Mouse (Mus musculus) ovary, postnatal 10 days (tissue): Measurements from ENCODE around the gene Slc24a1.
"Not testable (repeated sequence)": the region's sequence is repeated elsewhere in the genome, so short reads cannot be mapped to it uniquely, and the experiment has no call there.

Experiments used
- DNase-seq: peaks from one replicate; pipeline ENCODE4 v3.0.0; 2022; ENCODE audit warnings: low spot score

The Slc24a1 gene

DNA sequence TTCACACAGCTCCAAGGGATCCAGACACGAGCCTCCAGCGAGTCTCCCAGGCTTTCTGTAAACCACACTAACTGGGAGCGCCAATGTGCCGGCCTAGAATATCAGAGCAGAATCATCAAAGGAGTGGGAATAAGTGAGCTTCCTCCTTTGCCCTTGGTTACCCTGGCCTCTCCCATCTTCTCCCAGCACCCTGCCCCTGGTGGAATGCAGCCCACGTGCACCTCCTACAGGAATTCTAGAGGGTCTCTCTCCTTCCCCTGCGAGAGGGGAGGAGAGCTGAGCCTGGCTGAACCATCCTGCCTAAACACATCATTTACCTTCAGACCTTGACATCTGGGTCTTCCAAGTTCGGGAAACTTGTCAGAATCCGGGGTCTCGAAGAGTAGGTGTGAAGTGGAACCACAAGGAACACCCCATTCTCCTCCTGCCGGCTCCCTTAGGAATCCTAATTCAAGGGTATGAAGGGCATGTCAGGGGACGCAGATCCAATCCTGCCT is at the start of gene Slc24a1:
TSS of gene Slc24a1 (minus strand) at position 447 of the 497 bp plus-strand sequence.
- DNase-seq = no peak

DNA sequence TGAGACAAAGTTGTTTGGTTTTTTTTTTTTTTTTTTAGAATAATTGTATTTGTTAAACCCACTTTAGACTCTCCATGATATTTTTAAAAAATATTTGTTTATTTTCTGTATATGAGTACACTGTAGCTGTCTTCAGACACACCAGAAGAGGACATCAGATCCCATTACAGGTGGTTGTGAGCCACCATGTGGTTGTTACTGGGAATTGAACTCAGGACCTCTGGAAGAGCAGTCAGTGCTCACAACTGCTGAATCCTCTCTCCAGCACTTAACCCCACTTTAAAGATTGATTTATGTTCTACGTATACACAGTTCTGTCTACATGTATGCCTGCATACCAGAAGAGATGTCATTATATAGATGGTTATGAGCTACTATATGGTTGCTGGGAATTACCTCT is 44.1 kb upstream of the Slc24a1 start:
- DNase-seq = not testable (repeated sequence)

- DNase-seq = no peak
Measured at GRCm38 (mm10) chr9:64990291-64990690, 38.9 kb upstream of the Slc24a1 start.

- DNase-seq = no peak
Measured at GRCm38 (mm10) chr9:64988443-64988842, 37.0 kb upstream of the Slc24a1 start.

- no peak for DNase-seq
Measured at GRCm38 (mm10) chr9:64987651-64988050, 36.2 kb upstream of the Slc24a1 start.

- no peak for DNase-seq
Measured at GRCm38 (mm10) chr9:64985807-64986206, 34.4 kb upstream of the Slc24a1 start.

- no peak for DNase-seq
Measured at GRCm38 (mm10) chr9:64985037-64985794, 33.8 kb upstream of the Slc24a1 start.

DNA sequence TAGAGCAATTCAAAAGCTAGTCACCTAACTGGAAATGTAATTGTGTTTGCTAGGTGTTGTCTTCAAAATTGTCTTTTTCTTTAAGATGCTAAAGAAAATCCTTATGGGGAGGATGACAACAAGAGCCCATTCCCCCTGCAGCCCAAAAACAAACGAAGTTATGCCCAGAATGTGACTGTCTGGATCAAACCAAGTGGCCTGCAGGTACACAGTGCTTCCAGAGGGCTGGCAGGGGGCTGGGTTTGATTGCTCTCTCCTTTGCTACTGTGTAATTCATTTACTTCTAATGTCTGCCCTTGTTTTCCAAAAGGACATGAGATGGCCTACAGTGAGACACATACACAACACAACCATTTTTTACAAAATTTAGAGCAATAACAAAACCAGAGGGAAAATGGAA is 30.5 kb upstream of the Slc24a1 start:
- DNase-seq = no peak

- no peak for DNase-seq
Measured at GRCm38 (mm10) chr9:64980548-64980947, 29.1 kb upstream of the Slc24a1 start.

- DNase-seq = no peak
Measured at GRCm38 (mm10) chr9:64960978-64961320, 9.5 kb upstream of the Slc24a1 start.

- DNase-seq = peak; percentile 98
Measured at GRCm38 (mm10) chr9:64960117-64960977, 8.9 kb upstream of the Slc24a1 start, which contains the start of gene Ints14. Gene Ints14, plus strand, starts transcription at chr9:64960905.

DNA sequence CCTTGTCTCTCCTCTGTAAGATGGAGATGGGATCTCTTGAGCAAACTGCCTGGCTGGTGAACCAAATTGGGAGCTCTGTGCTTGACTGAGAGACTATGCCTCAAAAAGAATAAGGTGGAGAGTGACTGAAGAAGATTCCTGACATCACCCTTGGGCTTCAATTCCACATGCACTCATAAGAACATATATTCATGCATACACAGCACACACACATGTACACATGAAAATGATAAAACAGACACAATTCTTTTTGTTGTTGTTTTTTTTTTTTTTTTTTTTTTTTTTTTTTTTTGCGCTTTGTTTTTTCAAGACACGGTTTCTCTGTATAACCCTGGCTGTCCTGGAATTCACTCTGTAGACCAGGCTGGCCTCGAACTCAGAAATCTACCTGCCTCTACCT is 5.9 kb upstream of the Slc24a1 start:
- no peak for DNase-seq

GRCm38 (mm10) chr9:64956337-64956736 is 4.9 kb upstream of the Slc24a1 start:
- no peak for DNase-seq

DNA sequence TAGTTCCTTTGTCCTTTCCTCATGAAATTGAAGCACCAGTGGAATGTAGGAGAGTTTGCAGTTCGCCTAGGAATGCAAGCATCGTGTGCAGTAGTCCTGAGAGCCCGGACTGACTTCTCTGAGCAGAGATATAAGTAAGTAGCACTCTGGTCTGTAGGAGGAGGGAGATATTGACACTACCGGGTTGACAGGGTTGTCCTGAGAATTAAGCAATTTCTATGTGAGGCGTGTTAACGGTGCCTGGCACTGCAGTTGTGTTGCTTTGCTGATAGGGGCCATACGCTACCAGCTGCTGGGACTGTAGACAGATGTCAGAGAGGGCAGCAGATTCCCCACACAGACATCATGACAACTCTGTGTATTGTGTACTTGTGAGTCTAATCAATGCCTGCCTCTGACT is 1.8 kb upstream of the Slc24a1 start:
- DNase-seq = no peak

DNA sequence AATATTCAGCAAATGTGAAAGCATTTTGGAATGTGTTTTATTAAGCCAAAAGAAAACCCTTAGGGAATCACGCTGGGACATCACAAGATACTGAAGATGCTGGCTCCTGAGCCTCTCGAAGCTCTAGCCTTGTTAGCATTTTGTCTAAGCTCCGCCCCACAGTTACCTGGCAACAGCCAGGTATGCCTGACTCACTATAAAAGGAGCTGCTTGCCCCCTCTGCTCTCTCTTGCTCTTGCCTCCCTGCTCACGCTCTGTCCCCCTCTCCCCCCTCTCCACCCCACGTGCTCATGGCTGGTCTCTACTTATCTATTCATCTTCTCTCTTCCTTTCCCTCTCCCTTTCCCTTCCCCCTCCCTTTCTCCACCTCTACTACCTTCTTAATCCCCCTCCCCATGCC is 648 bp upstream of the Slc24a1 start:
- no peak for DNase-seq

DNA sequence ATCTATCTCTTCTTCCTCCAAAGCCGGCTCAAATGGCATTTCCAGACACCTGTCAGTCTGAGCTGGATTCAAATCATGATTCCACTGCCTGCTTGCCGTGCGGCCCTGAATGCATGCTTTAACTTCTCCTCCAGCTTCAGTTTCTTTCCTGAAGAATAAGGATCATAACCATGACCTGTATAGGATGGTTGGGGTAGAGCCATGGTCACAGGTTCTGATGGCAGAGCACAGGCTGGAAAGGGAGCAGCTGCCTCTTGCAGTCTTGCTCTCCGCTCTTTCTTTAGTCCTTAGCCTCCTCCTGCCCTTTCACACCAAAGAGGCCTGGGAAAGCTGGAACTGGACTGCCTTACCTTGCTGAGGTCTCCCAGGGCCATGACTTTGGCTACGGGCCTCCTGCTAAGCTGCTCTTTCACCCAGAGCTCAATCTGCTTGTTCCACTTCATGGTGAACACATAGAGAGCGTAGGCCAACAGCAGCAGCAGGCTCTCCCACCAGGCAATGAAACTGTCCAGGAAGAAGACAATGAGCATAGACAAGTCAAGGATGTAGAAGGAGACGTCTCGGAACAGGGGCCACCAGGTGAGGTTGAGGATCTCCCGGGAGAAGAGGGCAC is 3.8 kb downstream of the Slc24a1 start:
- DNase-seq = no peak

- DNase-seq = no peak
Measured at GRCm38 (mm10) chr9:64943997-64944396, 7.4 kb downstream of the Slc24a1 start.

DNA sequence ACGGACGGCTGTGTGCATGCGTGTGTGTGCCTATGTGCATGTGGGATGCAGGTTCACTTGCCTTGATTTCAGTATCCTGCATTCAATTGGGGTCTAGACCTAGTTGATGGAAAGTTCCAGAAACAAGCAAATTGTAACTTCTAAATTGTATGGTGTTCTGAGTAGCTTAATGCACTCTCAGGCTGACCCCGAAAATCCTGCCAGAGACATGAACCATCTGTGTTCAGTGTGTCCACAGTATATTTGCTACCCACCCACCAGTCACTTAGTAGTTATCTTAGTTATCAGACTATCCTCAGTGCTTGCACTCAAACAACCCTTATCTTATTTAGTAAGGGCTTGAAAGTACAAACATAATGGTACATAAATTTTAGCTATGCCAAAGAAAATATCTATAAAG is 9.8 kb downstream of the Slc24a1 start:
- no peak for DNase-seq

DNA sequence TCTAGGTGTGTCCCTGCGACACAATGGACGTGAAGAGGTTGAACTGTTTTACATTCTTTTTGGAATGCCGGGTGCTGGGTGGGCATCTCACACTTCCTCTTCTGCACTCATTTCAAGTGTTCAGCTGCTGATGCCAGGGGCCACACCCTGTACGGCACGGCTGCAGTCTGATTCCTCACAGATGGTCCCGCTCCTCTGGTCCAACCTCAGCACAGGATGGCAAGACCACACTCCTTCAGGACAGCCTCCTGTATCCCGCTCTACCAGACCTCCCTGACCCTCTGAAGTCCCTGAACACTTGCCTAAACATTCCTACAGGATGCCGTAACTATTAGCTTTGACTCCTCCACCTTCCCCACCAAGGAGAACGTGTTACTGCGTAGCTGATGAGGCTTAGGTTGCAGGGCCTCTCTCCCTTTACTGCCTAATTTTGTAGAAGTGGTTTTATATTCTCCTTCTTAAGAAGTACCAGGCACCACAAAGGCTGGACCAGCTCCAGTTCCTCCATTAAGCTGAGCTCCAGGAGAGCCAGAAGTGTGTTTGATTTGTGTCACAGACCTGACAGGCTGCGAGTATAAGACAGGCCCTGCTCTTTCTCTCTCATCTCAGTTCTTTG is 10.6 kb downstream of the Slc24a1 start:
- DNase-seq = no peak

- DNase-seq = no peak
Measured at GRCm38 (mm10) chr9:64939790-64940189, 11.6 kb downstream of the Slc24a1 start.

DNA sequence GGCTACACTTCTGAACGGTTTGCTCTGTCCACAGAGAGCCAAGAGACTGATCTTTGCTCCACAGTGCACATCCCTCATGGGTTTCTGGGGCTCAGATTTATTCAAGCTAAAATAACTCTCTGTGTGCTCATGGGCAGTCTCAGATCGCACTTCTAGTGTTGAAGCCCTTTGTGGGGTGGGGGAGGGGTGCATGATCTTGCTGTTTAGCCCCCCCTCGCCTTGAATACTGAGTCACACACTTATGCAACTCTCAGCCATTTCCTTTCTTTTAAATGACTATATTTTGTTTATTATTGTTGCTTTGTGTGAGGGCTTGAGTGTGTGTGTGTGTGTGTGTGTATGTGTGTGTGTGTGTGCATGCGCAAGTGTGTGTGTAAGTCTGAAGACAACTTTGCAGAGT is 12.1 kb downstream of the Slc24a1 start:
- no peak for DNase-seq

GRCm38 (mm10) chr9:64938535-64938934 is 12.9 kb downstream of the Slc24a1 start:
- no peak for DNase-seq
